Mouse (Mus musculus) embryo, embryonic 11.5 days (tissue): ENCODE results near the gene Cavin1.

ENCODE experiments used
- DNase-seq: peaks from one replicate; pipeline ENCODE4 v3.0.0-alpha.2; 2012; ENCODE audit warnings: low read depth, low spot score

Cavin1 gene

DNA sequence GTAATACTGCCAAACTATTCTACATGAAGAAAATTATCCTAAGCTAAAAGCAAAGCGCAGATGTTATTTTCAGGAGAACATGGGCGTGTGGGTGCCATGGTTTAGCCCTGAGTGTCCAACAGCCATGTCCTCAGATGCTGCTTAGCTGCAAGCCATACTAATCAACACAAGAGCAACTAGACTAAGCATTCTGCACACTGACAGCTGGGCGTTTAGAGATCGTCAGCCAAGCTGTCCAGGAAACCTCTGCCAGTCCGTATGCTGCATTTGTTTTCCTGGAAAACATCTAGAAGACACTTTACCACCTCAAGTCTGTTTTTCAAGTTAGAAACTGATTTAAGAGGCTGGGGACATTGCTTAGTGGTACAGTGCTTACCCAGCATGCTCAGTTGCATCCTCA, 56.3 kb downstream of the Cavin1 start:
- no peak for DNase-seq

GRCm38 (mm10) chr11:100912401-100913155, 58.1 kb downstream of the Cavin1 start:
- no peak for DNase-seq

GRCm38 (mm10) chr11:100908567-100908966, 62.1 kb downstream of the Cavin1 start:
- DNase-seq, result no peak

- no peak for DNase-seq
Observed at GRCm38 (mm10) chr11:100908112-100908511, 62.6 kb downstream of the Cavin1 start.

DNA sequence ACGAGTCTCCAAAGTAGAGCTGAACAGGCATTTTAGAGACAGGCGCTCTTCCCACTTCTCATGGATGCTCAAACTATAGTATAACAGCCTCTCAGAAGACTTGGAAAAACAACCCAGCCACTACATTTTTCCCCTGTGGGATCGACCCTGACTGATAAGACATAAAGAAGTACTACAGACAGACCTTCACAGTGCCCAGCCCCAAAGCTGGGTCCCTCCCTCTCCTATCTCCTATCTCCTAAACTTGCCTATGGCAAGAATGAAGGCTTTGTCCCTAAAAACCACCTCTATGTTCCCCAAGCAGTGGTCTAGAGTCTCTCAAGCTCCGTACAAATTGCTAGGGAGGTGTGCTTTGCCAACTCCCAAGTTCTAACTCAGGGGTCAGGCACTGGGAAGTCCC, 63.8 kb downstream of the Cavin1 start:
- no peak for DNase-seq
